ENCODE assay signal across 20 mouse cellular contexts in the genomic region with DNA sequence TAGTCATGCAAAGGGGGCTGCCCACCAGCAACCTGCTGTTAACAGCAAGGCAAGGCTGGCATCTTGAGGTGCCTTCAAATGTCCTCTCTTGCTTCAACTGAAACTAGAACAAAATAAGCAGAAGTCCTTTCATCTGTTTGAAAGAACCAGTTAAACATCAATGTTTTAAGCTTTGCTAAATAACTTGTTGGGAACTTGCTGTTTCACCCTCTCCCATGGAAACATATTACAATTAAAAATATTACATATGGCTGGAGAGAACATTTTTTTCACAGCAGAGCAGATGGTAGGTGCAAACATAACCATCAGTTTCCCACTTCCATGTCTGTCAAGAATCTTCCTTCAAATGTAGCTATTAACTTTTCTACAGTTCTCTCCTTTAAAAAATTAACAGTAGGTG.
DNase-seq lines count a peak whose midpoint lies in the region; ATAC-seq and TF ChIP-seq lines count a peak whose summit lies in the region.
"Had no signal": no experiment of that assay in that cellular context is flagged by ENCODE, and none has a peak within 500 bp of the region (broad histone marks: within the 10 kb centered on the region; RNA-seq: fewer than 3 reads in every experiment).

No protein-coding gene starts in this region.

- peak; percentile 61 for ATAC-seq in forebrain, embryonic 16.5 days
- no peak for ATAC-seq in midbrain, embryonic 13.5 days
- ATAC-seq: intestine, postnatal 0 days; liver, embryonic 12.5 days had no signal

- H3K4me1 ChIP-seq in forebrain, embryonic 16.5 days (replicated peaks; ENCODE audit: control insufficient read depth, insufficient read depth, low read length) = no peaks in the 10 kb centered on the region; the same call in 1 of the 2 replicates
- H3K4me1 ChIP-seq in midbrain, embryonic 13.5 days (replicated peaks) = no peaks in the 10 kb centered on the region
- H3K4me1 ChIP-seq: embryonic facial prominence, embryonic 10.5 days; hindbrain, embryonic 12.5 days; liver, embryonic 12.5 days; midbrain, embryonic 10.5 days; neural tube, embryonic 15.5 days had no signal

- H3K27ac ChIP-seq in forebrain, embryonic 16.5 days (ENCODE audit: low read length) = no peak overlapping the region
- no peak overlapping the region for H3K27ac ChIP-seq in midbrain, embryonic 13.5 days
- H3K27ac ChIP-seq: embryonic facial prominence, embryonic 10.5 days; hindbrain, embryonic 12.5 days; limb, embryonic 13.5 days; liver, embryonic 12.5 days; midbrain, embryonic 10.5 days; neural tube, embryonic 15.5 days; stomach, postnatal 0 days had no signal

- H3K9ac ChIP-seq in forebrain, embryonic 16.5 days (replicated peaks; ENCODE audit: low read depth, low read length) = no peak overlapping the region
- no peak overlapping the region for H3K9ac ChIP-seq in midbrain, embryonic 13.5 days (replicated peaks)
- H3K9ac ChIP-seq: hindbrain, embryonic 12.5 days; limb, embryonic 13.5 days; liver, embryonic 12.5 days; neural tube, embryonic 15.5 days had no signal

- no peak overlapping the region for H3K4me3 ChIP-seq in forebrain, embryonic 16.5 days (replicated peaks; ENCODE audit: low read length)
- no peak overlapping the region for H3K4me3 ChIP-seq in midbrain, embryonic 13.5 days (replicated peaks)
- H3K4me3 ChIP-seq: embryonic facial prominence, embryonic 10.5 days; hindbrain, embryonic 12.5 days; limb, embryonic 13.5 days; liver, embryonic 12.5 days; midbrain, embryonic 10.5 days; neural tube, embryonic 15.5 days had no signal

- TF ChIP-seq POLR2A in brain, embryonic 14.5 days (IDR thresholded peaks at IDR 0.05; ENCODE audit: borderline replicate concordance, extremely low read depth, insufficient read depth, insufficient read length, poor library complexity, severe bottlenecking) = no peak

- H3K27me3 ChIP-seq in forebrain, embryonic 16.5 days (replicated peaks; ENCODE audit: control insufficient read depth, insufficient read depth, low read length) = no peaks in the 10 kb centered on the region
- no peaks in the 10 kb centered on the region for H3K27me3 ChIP-seq in midbrain, embryonic 13.5 days
- H3K27me3 ChIP-seq: hindbrain, embryonic 12.5 days; limb, embryonic 13.5 days; liver, embryonic 12.5 days; neural tube, embryonic 15.5 days had no signal

- DNase-seq in layer of hippocampus, adult 18-20 months (ENCODE audit: low spot score in 2 of 2) = peak; percentile 49 to 79
- DNase-seq in layer of hippocampus, postnatal 25 days (ENCODE audit: extremely low spot score in 1 of 2, low spot score in 1 of 2) = no peak
- DNase-seq in brain, embryonic 14.5 days (ENCODE audit: low read depth) = peak; percentile 59
- DNase-seq in layer of hippocampus, postnatal 14 days (ENCODE audit: low spot score in 2 of 2) = peak; percentile 28 to 71
- no peak for DNase-seq in spleen, postnatal 14 days (ENCODE audit: low spot score in 2 of 2)
- DNase-seq: adrenal gland, postnatal 10 days; cerebellum, adult 9-10 months; kidney, postnatal 25 days; lung, adult 18-20 months; lung, postnatal 10 days had no signal

- no peak for TF ChIP-seq CTCF in brain, embryonic 14.5 days (IDR thresholded peaks at IDR 0.05; ENCODE audit: borderline replicate concordance, extremely low read depth, insufficient read depth, insufficient read length)

- no peaks in the 10 kb centered on the region for H3K9me3 ChIP-seq in forebrain, embryonic 16.5 days (ENCODE audit: control insufficient read depth, low read length)
- no peaks in the 10 kb centered on the region for H3K9me3 ChIP-seq in midbrain, embryonic 13.5 days
- H3K9me3 ChIP-seq: embryonic facial prominence, embryonic 10.5 days; hindbrain, embryonic 12.5 days; limb, embryonic 13.5 days; liver, embryonic 12.5 days; midbrain, embryonic 10.5 days; neural tube, embryonic 15.5 days had no signal

- no peaks in the 10 kb centered on the region for H3K36me3 ChIP-seq in forebrain, embryonic 16.5 days (ENCODE audit: control insufficient read depth, insufficient read depth)
- H3K36me3 ChIP-seq in midbrain, embryonic 13.5 days = no peaks in the 10 kb centered on the region
- H3K36me3 ChIP-seq: embryonic facial prominence, embryonic 10.5 days; hindbrain, embryonic 12.5 days; limb, embryonic 13.5 days; liver, embryonic 12.5 days; midbrain, embryonic 10.5 days; neural tube, embryonic 15.5 days had no signal

- no peak overlapping the region for H3K4me2 ChIP-seq in forebrain, embryonic 16.5 days (ENCODE audit: low read length)
- no peak overlapping the region for H3K4me2 ChIP-seq in midbrain, embryonic 13.5 days (replicated peaks)
- H3K4me2 ChIP-seq: hindbrain, embryonic 12.5 days; limb, embryonic 13.5 days; liver, embryonic 12.5 days; neural tube, embryonic 15.5 days had no signal

Comparison
In these comparisons a context has a peak if more than half of its experiments do, and no peak if none do; other contexts are left out.
1. DNase-seq: peak in layer of hippocampus, adult 18-20 months (2 of 2), brain, embryonic 14.5 days (single experiment) and layer of hippocampus, postnatal 14 days (2 of 2); none in layer of hippocampus, postnatal 25 days (0 of 2) and spleen, postnatal 14 days (0 of 2).